In the genomic region with DNA sequence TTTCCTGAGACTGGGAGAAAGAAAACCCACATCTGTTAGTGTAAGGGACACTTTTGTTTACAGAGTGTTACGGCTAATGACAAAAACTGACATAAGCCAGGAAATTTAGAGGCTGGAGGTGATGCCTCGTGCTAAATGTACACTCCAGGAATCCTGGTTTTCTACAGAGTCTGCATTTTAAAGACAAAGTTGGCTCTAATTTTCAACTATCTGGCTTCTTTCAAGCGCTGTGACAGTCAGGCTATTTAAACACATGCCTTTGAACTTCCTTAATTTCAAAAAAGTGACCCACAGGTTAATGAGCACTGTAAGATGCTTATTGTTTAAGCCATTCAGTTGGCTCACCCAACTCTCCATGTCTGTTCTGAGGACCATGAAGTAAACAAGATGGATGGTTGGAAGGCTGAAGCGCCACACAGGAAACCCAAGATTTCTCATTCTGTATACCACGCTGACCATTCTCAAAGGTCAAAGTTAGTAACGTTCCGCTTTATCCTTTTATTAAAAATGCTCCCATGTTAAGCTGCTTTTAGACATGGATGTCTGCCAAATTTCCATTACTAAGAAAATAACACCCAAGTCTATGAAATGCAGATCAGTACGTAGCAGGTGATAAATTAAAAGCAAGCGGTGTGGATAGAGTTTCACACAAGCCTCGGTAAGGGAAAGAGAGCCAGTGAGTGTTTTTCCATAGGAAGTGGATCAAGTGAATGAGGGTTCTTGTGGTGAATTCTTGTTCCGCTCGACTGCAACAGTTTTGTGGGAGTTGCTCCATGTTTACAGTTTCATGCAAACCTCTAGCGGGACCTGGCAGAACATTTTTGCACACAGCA, we compare ENCODE assay signal across 12 mouse cellular contexts.
DNase-seq lines count a peak whose midpoint lies in the region; ATAC-seq lines count a peak whose summit lies in the region.
"Had no signal": no experiment of that assay in that cellular context is flagged by ENCODE, and none has a peak within 500 bp of the region (broad histone marks: within the 10 kb centered on the region; RNA-seq: fewer than 3 reads in every experiment).

No protein-coding gene starts in this region.

- H3K4me3 ChIP-seq in heart, embryonic 14.5 days (ENCODE audit: control insufficient read depth in 1 of 2, insufficient read depth in 1 of 2, low read depth in 1 of 2, low read length in 2 of 2) = no peak overlapping the region
- no peak overlapping the region for H3K4me3 ChIP-seq in neural tube, embryonic 11.5 days (ENCODE audit: low read depth, low read length)
- H3K4me3 ChIP-seq in kidney, embryonic 15.5 days (replicated peaks) = no peak overlapping the region
- H3K4me3 ChIP-seq: megakaryocyte, embryonic 14.5 days had no signal

- H3K27ac ChIP-seq in heart, embryonic 14.5 days (replicated peaks in 1 of 2; ENCODE audit: control insufficient read depth in 1 of 2, insufficient read depth in 1 of 2, low read depth in 2 of 2, low read length in 2 of 2) = peak overlapping the region; percentile 31 to 64; a peak in 2 of 4 replicates
- no peak overlapping the region; the same call in 1 of the 2 replicates for H3K27ac ChIP-seq in neural tube, embryonic 11.5 days (ENCODE audit: low read depth, low read length)
- peak overlapping the region; percentile 91 for H3K27ac ChIP-seq in kidney, embryonic 15.5 days

- H3K36me3 ChIP-seq in heart, embryonic 14.5 days (ENCODE audit: control insufficient read depth, insufficient read depth, low read length) = no peaks in the 10 kb centered on the region
- no peaks in the 10 kb centered on the region for H3K36me3 ChIP-seq in neural tube, embryonic 11.5 days (ENCODE audit: control insufficient read depth, insufficient read depth, low read length)
- no peaks in the 10 kb centered on the region for H3K36me3 ChIP-seq in kidney, embryonic 15.5 days

- intact Hi-C loops in heart, postnatal 10 days (cut with DNase I) = no loop called here
- intact Hi-C loops in left cerebral cortex, postnatal 14 days (cut with DNase I) = no loop called here

- H3K9ac ChIP-seq in heart, embryonic 14.5 days (ENCODE audit: low read length) = no peak overlapping the region
- H3K9ac ChIP-seq in neural tube, embryonic 11.5 days (ENCODE audit: low read length) = no peak overlapping the region
- H3K9ac ChIP-seq in kidney, embryonic 15.5 days = no peak overlapping the region

- H3K4me2 ChIP-seq in heart, embryonic 14.5 days (ENCODE audit: low read length) = no peak overlapping the region
- H3K4me2 ChIP-seq in neural tube, embryonic 11.5 days (ENCODE audit: low read depth) = no peak overlapping the region
- peak overlapping the region; percentile 22 for H3K4me2 ChIP-seq in kidney, embryonic 15.5 days

- no peak for ATAC-seq in heart, embryonic 14.5 days (ENCODE audit: insufficient number of reproducible peaks, insufficient read depth, low FRiP score, low read depth)
- peak; percentile 60; the same call in 1 of the 2 replicates for ATAC-seq in neural tube, embryonic 11.5 days (ENCODE audit: insufficient read depth, low FRiP score, low TSS enrichment)
- ATAC-seq in kidney, embryonic 15.5 days (replicated peaks; ENCODE audit: low FRiP score) = peak; percentile 89

- DNase-seq in heart, postnatal 10 days = no peak
- no peak for DNase-seq in neural tube, embryonic 11.5 days (ENCODE audit: low spot score)
- no peak for DNase-seq in neural tube, embryonic 10.5 days (ENCODE audit: extremely low spot score, low spot score)
- peak; percentile 13 for DNase-seq in yolk sac, embryonic 10.5 days (ENCODE audit: low spot score)
- no peak for DNase-seq in left cerebral cortex, postnatal 14 days (ENCODE audit: low spot score in 2 of 2)
- DNase-seq in left cerebral cortex, adult 18-20 months (ENCODE audit: low spot score in 2 of 2) = no peak
- DNase-seq: cerebellum, adult 11 months; thymus, postnatal 4 days had no signal

- peaks cover 8 to 29% of the 10 kb centered on the region in 2 experiments for H3K4me1 ChIP-seq in heart, embryonic 14.5 days (ENCODE audit: control insufficient read depth in 2 of 2, insufficient read depth in 2 of 2, low read length in 2 of 2)
- H3K4me1 ChIP-seq in neural tube, embryonic 11.5 days (ENCODE audit: control insufficient read depth, insufficient read depth, low read length) = peaks cover 3% of the 10 kb centered on the region; the same call in 1 of the 2 replicates
- peaks cover 28% of the 10 kb centered on the region for H3K4me1 ChIP-seq in kidney, embryonic 15.5 days
- H3K4me1 ChIP-seq: megakaryocyte, embryonic 14.5 days had no signal

- H3K9me3 ChIP-seq in heart, embryonic 14.5 days (ENCODE audit: control insufficient read depth, low read length) = no peaks in the 10 kb centered on the region
- H3K9me3 ChIP-seq in neural tube, embryonic 11.5 days (ENCODE audit: control insufficient read depth, low read length) = no peaks in the 10 kb centered on the region
- no peaks in the 10 kb centered on the region for H3K9me3 ChIP-seq in kidney, embryonic 15.5 days (replicated peaks)
- H3K9me3 ChIP-seq: megakaryocyte, embryonic 14.5 days had no signal

- 64% methylated on average over 13 of the region's 13 CpGs for WGBS in heart, embryonic 14.5 days
- 47% methylated on average over 13 of the region's 13 CpGs for WGBS in neural tube, embryonic 11.5 days
- 16% methylated on average over 13 of the region's 13 CpGs for WGBS in kidney, embryonic 15.5 days

- no peaks in the 10 kb centered on the region for H3K27me3 ChIP-seq in heart, embryonic 14.5 days (ENCODE audit: control insufficient read depth, insufficient read depth, low read length)
- H3K27me3 ChIP-seq in neural tube, embryonic 11.5 days (ENCODE audit: control insufficient read depth, insufficient read depth, low read length) = no peaks in the 10 kb centered on the region
- H3K27me3 ChIP-seq in kidney, embryonic 15.5 days = no peaks in the 10 kb centered on the region
- H3K27me3 ChIP-seq: CH12.LX had no signal
